Mouse (Mus musculus) frontal cortex, postnatal 14 days (tissue): ENCODE results near the gene Olfr657.

ENCODE experiments used
- DNase-seq, 2 experiments: peaks; one replicate each; pipeline ENCODE4 v3.0.0; 2022; ENCODE audit warnings: low spot score in 2 of 2

Gene Olfr657

DNA sequence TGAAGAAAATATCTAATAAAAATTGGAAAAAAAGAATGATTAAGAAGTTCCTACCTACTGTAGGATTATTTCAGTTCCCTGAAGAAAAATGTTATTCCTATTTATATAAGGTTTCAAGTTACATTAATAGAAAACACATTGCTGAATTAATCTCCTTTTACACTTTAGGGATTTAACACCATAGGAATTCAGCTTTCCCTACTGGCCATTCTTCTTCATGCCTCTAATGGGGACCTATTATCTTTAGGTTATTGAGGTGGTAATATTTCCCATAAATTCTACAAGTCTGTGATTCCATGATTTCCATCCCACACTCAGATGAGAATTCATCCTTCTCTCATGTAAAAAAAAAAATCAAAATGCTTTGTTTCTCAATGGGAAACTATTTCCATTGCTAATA, at the start of gene Olfr657:
Olfr657 (plus strand) TSS at position 301 of the 400 bp plus-strand sequence.
- DNase-seq: no peak

GRCm38 (mm10) chr7:104577014-104577413, 47.6 kb upstream of the Olfr657 start, which contains the start of gene Olfr653:
Gene Olfr653, plus strand, starts transcription at chr7:104577314.
- no peak for DNase-seq

DNA sequence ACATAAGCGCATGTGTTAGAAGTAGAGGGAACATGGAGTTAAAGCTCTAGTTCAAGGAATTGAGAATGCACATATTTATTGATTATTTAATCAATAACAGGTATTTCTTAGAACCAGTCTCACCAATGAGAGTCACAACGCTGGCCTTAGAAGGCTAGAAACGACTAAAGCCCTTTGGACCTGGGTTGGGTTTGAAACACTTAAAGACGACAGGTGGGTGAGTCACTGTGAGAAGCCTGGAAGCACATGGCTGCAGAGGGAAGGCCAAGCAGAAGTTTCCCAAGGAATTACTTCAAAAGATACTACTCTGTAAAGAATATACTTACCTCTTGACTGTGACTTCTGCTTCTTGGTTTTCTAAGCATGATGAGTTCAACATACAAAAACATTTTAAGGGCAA, 43.7 kb upstream of the Olfr657 start:
- no peak for DNase-seq

DNA sequence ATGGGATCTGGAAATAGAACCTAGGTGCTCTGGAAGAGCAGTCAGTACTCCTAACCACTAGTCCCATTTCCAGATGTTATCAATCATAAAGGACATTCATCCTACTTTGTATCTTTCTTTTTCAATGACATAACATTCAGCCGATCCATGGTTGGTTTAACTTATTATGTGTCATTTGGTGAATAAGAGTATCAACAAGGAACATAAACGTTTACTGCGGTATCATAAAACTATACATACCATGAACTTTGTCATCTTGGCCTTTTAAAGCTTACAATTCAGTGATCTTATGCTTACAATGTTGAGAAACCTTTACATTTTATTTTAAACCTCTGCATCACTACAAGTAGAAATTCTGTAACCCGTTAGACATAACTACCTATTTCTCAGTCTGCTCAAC, 43.2 kb upstream of the Olfr657 start:
- no peak for DNase-seq

DNA sequence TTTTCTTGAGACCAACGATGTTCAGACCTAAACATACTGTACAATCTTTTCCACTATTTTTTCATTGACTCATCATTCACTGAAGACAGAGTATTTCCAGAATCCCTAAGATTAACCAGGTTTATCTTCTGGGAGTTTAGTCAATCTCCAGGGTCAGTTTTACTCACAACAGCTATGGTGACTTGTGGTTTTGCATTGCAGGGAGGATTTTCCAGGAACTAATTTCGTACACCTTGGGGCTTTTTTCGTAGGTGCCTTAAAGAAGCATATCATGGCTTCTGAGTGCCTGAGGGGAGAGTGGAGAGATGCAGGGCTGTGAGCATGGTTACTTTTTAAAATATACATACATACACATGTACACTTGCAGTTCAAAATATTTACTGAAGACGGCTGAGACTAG, 37.9 kb upstream of the Olfr657 start, which contains the start of gene Olfr654:
Olfr654 (plus strand) TSS at position 301 of the 400 bp plus-strand sequence.
- no peak for DNase-seq

DNA sequence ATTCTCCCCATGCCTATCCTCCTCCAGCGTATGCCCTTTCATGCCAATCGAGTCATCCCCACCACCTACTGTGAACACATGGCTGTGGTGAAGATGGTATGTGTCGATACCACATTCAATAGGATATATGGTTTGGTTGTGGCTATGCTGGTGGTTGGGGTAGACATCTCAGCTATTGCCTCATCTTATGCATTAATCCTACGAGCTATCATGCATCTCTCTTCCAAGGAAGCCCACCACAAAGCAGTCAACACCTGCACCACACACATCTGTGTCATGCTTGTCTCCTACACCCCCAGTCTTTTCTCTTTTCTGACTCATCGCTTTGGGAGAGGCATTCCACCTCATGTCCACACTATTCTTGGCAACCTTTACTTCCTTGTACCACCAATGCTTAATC, 36.3 kb upstream of the Olfr657 start:
- DNase-seq: no peak

GRCm38 (mm10) chr7:104601679-104602078, 22.9 kb upstream of the Olfr657 start, which contains the start of gene Olfr655:
Gene Olfr655, minus strand, starts transcription at chr7:104601779.
- DNase-seq: no peak

DNA sequence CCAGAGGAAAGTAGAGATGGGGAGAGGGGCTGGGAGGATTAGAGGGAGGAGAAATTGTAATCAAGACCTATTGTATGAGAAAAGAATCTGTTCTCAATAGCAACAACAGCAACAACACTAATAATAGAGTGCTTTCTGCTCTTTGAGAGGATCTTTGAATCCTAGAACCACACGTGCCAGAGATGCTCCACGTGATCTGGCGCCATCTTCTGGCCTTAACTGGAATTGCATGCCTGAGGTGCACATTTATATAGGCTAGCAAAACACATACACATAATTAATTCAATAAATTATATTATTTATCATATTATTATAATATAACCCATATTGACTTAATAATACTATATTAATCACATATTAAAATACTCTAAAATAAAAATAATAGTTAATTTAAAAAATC, 21.4 kb upstream of the Olfr657 start:
- no peak for DNase-seq

GRCm38 (mm10) chr7:104604727-104605126, 19.9 kb upstream of the Olfr657 start:
- no peak for DNase-seq

- DNase-seq: no peak
These were observed 10.9 kb upstream of the Olfr657 start, which contains the start of gene Olfr656 for GRCm38 (mm10) chr7:104613655-104614054. Gene Olfr656, plus strand, starts transcription at chr7:104613955.

- DNase-seq: peak; percentile 5 to 6
These were observed 22.4 kb downstream of the Olfr657 start, which contains the start of gene Olfr658 for GRCm38 (mm10) chr7:104646841-104647482. Gene Olfr658, minus strand, starts transcription at chr7:104647305.

- DNase-seq: no peak
These were observed 41.9 kb downstream of the Olfr657 start, which contains the start of gene Olfr659 for GRCm38 (mm10) chr7:104666453-104666852. Gene Olfr659, plus strand, starts transcription at chr7:104666753.

DNA sequence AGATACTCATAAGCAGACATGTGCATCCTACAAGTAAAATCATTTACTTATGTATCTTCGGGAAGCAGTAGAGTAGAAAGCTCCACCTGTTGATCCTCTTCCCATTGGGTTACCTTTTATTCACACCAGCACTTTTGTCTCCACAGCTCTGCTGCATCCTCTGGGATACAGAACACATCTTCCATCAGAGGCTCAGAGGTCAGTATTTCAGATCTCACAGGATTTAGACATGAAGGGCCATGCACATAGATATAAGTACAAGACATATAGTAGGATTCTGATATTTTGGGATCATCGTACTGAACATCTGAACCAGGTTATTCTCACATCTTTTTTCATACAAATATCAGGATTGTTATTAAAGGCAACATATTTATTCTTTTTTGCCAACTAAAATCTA, 61.6 kb downstream of the Olfr657 start, which contains the start of gene Olfr661:
Olfr661 (plus strand) TSS at position 301 of the 400 bp plus-strand sequence.
- DNase-seq: no peak
